In the genomic region with DNA sequence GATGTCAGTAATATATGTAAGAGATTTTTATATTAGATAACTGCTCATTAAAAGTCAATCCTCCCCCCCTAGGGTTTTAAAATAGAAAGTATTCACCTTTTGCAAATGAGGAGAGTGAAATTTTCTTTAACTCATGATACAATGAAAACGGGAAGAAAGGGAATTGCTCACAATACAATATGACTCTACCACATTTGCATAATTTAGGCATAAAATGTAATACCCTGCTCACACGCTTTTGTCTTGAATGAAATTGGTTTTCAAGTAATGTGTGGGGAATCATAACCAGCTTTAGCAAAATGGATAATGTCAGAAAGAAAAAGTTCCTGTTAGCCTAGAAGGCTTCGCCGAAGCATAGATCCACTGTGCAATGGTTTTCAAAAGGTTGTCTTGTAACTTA, we compare ENCODE assay signal across 17 mouse cellular contexts.
"Had no signal": no experiment of that assay in that cellular context is flagged by ENCODE, and none has a peak within 500 bp of the region (broad histone marks: within the 10 kb centered on the region; RNA-seq: fewer than 3 reads in every experiment).

No protein-coding gene starts in this region.

- DNase-seq: lung, adult 18-20 months; lung, embryonic 14.5 days; lung, postnatal 10 days; lung, postnatal 4 days; midbrain, embryonic 14.5 days; right cerebral cortex, postnatal 14 days; thymus, adult 2 months; thymus, postnatal 25 days; thymus, postnatal 4 days had no signal

- H3K27me3 ChIP-seq: liver, embryonic 15.5 days; midbrain, embryonic 12.5 days; neural tube, embryonic 12.5 days; stomach, embryonic 15.5 days had no signal

- H3K9me3 ChIP-seq: liver, embryonic 15.5 days; midbrain, embryonic 10.5 days; midbrain, embryonic 12.5 days; neural tube, embryonic 12.5 days; stomach, embryonic 15.5 days had no signal

- H3K4me2 ChIP-seq: liver, embryonic 15.5 days; lung, embryonic 14.5 days; midbrain, embryonic 12.5 days; neural tube, embryonic 12.5 days; stomach, embryonic 15.5 days had no signal

- ATAC-seq: midbrain, embryonic 16.5 days had no signal

- H3K36me3 ChIP-seq: liver, embryonic 15.5 days; midbrain, embryonic 10.5 days; midbrain, embryonic 12.5 days; neural tube, embryonic 12.5 days; stomach, embryonic 15.5 days had no signal

- H3K27ac ChIP-seq: liver, embryonic 15.5 days; midbrain, embryonic 10.5 days; midbrain, embryonic 12.5 days; neural tube, embryonic 12.5 days; stomach, embryonic 15.5 days; stomach, postnatal 0 days had no signal

- H3K9ac ChIP-seq: liver, embryonic 15.5 days; lung, embryonic 14.5 days; midbrain, embryonic 12.5 days; neural tube, embryonic 12.5 days; stomach, embryonic 15.5 days had no signal

- H3K4me1 ChIP-seq: liver, embryonic 15.5 days; midbrain, embryonic 10.5 days; midbrain, embryonic 12.5 days; neural tube, embryonic 12.5 days; stomach, embryonic 15.5 days had no signal

- H3K4me3 ChIP-seq: liver, embryonic 15.5 days; midbrain, embryonic 10.5 days; midbrain, embryonic 12.5 days; myocyte; neural tube, embryonic 12.5 days; stomach, embryonic 15.5 days had no signal
